Mouse (Mus musculus) lung, embryonic 16.5 days (tissue): Measurements from ENCODE around the gene Mill2. TPM values are rescaled to one million over a fixed set of nuclear protein-coding genes. Genes with fewer than 3 reads are reported as not detected.

Source experiments
- ATAC-seq: fragments of 200-750 bp; cut with Nextera tagmentation; 2 replicates; pipeline ENCODE4 v1.8.0; 2017; ENCODE audit warnings: low read depth, mild to moderate bottlenecking, moderate library complexity
- H3K27ac ChIP-seq: fragments of 300-500 bp; sonication (generic); 2 replicates; pipeline ENCODE4 v1.5.1; 2014; ENCODE audit warnings: mild to moderate bottlenecking, control low read depth, low read length
- H3K27me3 ChIP-seq: fragments of 300-500 bp; sonication (generic); 2 replicates; pipeline ENCODE4 v1.6.1; 2014; ENCODE audit warnings: low read depth, low read length, mixed read lengths; ENCODE audit not compliant: control insufficient read depth, insufficient read depth
- H3K36me3 ChIP-seq: fragments of 300-500 bp; sonication (generic); 2 replicates; pipeline ENCODE4 v1.6.1; 2014; ENCODE audit warnings: low read length; ENCODE audit not compliant: control insufficient read depth, insufficient read depth
- H3K4me1 ChIP-seq: fragments of 300-500 bp; sonication (generic); replicated peaks from 2 replicates; pipeline ENCODE4 v1.6.1; 2014; ENCODE audit warnings: low read length, mixed read lengths; ENCODE audit not compliant: control insufficient read depth, insufficient read depth
- H3K4me2 ChIP-seq: fragments of 300-500 bp; sonication (generic); 2 replicates; pipeline ENCODE4 v1.6.1; 2014; ENCODE audit warnings: low read depth, low read length, control low read depth
- H3K4me3 ChIP-seq: fragments of 300-500 bp; sonication (generic); 2 replicates; pipeline ENCODE4 v1.5.1; 2014; ENCODE audit warnings: mild to moderate bottlenecking, low read length, control low read depth
- H3K9ac ChIP-seq: fragments of 300-500 bp; sonication (generic); 2 replicates; pipeline ENCODE4 v1.6.1; 2014; ENCODE audit warnings: low read length, control low read depth
- H3K9me3 ChIP-seq: fragments of 300-500 bp; sonication (generic); 2 replicates; pipeline ENCODE4 v1.6.1; 2016; ENCODE audit warnings: low read length; ENCODE audit not compliant: control insufficient read depth
- WGBS: fragments of 180-500 bp; shearing (Covaris S2); extraction: QIAGEN DNeasy Blood & Tissue Kit; methylation state at CpG from one replicate; pipeline ENCODE4 v1.1.7; 2014; 5-methylcytosine and 5-hydroxymethylcytosine counted together
- polyA plus RNA-seq: library from polyadenylated mRNA; unstranded; fragments of >200 nt; fragmentation: Nextera tagmentation; extraction: Ambion mirVana; gene quantifications from 2 replicates; pipeline ENCODE4 v1.2.1, GENCODE M21; 2015

The Mill2 gene
- polyA plus RNA-seq, 1 experiment from 2014 or later: 2.3 TPM

GRCm38 (mm10) chr7:18890848-18891247 lies 51.1 kb downstream of the Mill2 start:
- H3K9ac ChIP-seq: no peak overlapping the region
- ATAC-seq: no peak
- no peak overlapping the region for H3K4me2 ChIP-seq
- H3K36me3 ChIP-seq: no peaks in the 10 kb centered on the region
- 88% methylated on average over 8 of the region's 8 CpGs for WGBS
- no peaks in the 10 kb centered on the region for H3K9me3 ChIP-seq
- H3K27ac ChIP-seq: no peak overlapping the region
- no peak overlapping the region for H3K4me3 ChIP-seq
- peaks cover 6% of the 10 kb centered on the region for H3K27me3 ChIP-seq
- H3K4me1 ChIP-seq: peaks cover 9% of the 10 kb centered on the region; the same call in 1 of the 2 replicates

GRCm38 (mm10) chr7:18891872-18892599 lies 52.3 kb downstream of the Mill2 start:
- Histone ChIP-seq H3K4me3 (peak overlapping the region; percentile 44), H3K27me3 (peaks cover 6% of the 10 kb centered on the region), H3K9ac (peak overlapping the region; percentile 50), H3K4me2 (peak overlapping the region; percentile 69), H3K36me3 (no peaks in the 10 kb centered on the region), H3K27ac (no peak overlapping the region), H3K4me1 (peaks cover 9% of the 10 kb centered on the region; the same call in 1 of the 2 replicates), H3K9me3 (no peaks in the 10 kb centered on the region)
- peak; percentile 69 for ATAC-seq
- WGBS: 17% methylated on average over 33 of the region's 33 CpGs

DNA sequence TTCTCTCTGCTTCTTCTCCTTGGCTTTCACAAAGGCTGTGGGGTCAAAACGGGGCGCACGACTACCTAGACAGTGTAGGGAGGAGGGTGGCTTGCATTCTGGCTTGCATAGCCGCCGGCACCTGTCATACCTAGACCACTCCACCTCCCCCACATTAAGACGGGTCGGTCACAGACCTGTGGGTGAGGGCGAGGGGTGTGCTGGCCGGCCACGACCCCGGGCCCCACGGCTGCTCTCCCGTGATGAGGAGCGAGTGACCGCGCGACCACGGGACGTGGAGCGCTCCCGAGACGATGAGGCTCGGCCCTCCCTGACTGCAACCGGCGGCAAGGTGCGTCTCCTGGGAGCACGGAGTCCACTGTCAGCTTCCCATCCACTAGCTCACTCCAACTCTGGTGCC lies 53.2 kb downstream of the Mill2 start:
- peak; percentile 26; the same call in 1 of the 2 replicates for ATAC-seq
- no peak overlapping the region for H3K9ac ChIP-seq

DNA sequence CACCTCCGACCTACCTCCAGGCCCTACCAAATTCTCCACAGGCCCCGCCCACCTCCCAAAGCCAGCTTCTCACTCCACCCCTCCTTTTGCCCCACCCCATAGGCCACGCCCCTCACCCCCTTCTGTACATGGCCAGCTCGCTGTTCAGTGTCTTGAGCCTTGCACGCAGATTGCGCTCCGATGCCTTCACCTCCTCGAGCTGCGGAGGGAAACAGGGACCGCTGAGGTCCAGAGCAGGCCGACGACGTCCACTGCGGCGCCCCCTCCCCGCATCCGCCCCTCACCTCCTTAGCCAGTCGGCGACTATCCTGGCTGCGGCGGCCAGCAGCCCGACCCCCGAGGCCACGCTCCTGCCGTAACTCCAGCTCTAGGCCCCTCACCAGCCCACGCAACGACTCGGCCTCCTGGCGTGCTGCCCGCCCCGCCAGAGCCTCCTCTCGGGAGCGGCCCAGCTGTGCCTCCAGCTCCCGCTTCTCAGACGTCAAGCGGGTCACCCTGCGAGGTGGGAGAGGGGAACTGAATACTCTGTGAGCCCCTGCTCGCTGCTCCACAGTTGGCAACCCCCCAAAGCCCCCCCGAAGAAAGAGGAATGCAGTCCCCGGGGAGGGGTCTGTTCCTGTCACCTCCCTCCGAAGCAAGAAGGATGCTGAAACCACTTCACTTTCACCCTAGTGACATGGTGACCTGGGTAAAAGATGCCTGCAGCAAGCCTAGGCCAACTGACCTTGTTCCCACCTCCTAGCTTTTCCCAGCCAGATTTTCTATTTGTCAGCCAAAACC lies 54.1 kb downstream of the Mill2 start:
- peak overlapping the region; percentile 48 for H3K4me3 ChIP-seq
- peak overlapping the region; percentile 69 for H3K9ac ChIP-seq
- peaks cover 9% of the 10 kb centered on the region; the same call in 1 of the 2 replicates for H3K4me1 ChIP-seq
- WGBS: under 1% methylated on average over 40 of the region's 41 CpGs
- H3K27ac ChIP-seq: no peak overlapping the region
- no peaks in the 10 kb centered on the region for H3K9me3 ChIP-seq
- H3K27me3 ChIP-seq: peaks cover 6% of the 10 kb centered on the region
- ATAC-seq: peak; percentile 66
- H3K36me3 ChIP-seq: no peaks in the 10 kb centered on the region
- peak overlapping the region; percentile 92 for H3K4me2 ChIP-seq

More for the DNA sequence above, 53.2 kb downstream of the Mill2 start:
- H3K27me3 ChIP-seq: peaks cover 6% of the 10 kb centered on the region
- peaks cover 9% of the 10 kb centered on the region; the same call in 1 of the 2 replicates for H3K4me1 ChIP-seq
- 32% methylated on average over 26 of the region's 27 CpGs for WGBS
- peak overlapping the region; percentile 69; the same call in 1 of the 2 replicates for H3K4me2 ChIP-seq
- H3K4me3 ChIP-seq: no peak overlapping the region
- no peaks in the 10 kb centered on the region for H3K9me3 ChIP-seq
- H3K27ac ChIP-seq: no peak overlapping the region
- no peaks in the 10 kb centered on the region for H3K36me3 ChIP-seq

DNA sequence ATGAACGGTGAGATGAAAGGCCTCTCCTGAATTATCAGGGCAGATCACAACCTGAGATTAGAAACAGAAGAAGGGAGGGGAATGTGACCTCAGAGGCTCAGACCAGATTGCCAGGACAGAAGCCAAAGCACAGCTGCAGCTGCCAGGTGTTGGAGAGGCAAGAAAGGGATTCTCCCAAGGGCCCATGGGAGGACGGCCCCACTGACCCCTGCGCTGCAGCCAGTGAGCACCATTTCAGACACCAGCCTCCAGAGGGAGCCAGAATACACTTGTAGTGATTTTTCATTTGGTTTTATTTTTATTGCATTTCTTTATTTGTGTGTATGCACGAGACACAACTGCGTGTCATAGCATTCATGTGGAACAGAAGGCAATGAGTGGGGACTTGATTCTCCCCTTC lies 56.8 kb downstream of the Mill2 start:
- WGBS: 42% methylated on average over 5 of the region's 5 CpGs
- H3K9ac ChIP-seq: no peak overlapping the region

DNA sequence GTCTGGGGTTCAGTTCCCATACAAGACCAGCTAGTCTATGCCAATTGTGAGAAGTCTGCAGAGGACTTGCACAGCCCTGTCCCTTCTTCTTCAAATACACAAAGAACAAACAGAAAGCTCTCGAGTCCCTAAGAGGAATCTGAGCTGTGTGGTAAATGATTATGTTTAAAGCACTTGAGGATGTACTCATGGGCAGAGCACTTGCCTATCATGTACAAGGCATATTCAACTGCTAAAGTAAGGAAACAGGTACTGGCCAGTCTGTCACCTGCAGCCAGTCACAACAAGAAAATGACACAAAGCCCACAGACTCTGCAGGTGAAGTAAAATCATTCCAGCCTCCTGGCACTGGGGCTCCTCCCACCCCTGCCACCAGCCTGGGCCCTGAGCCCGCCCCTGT lies 60.7 kb downstream of the Mill2 start:
- H3K36me3 ChIP-seq: no peaks in the 10 kb centered on the region; the same call in 1 of the 2 replicates
- H3K27me3 ChIP-seq: no peaks in the 10 kb centered on the region
- 0 out of 2 replicates have a peak, but pooled peaks cover 5% of the 10 kb centered on the region for H3K4me1 ChIP-seq
- 0 out of 2 replicates have a peak overlapping the region, but pooled peaks have one; percentile 22 for H3K27ac ChIP-seq
- H3K4me3 ChIP-seq: no peak overlapping the region
- H3K9me3 ChIP-seq: no peaks in the 10 kb centered on the region
- no peak overlapping the region for H3K4me2 ChIP-seq
- ATAC-seq: peak; percentile 50
- no peak overlapping the region for H3K9ac ChIP-seq
- WGBS: 60% methylated on average over 2 of the region's 2 CpGs

More for the DNA sequence above, 56.8 kb downstream of the Mill2 start:
- no peak for ATAC-seq
- H3K4me2 ChIP-seq: no peak overlapping the region
- no peak overlapping the region for H3K4me3 ChIP-seq
- no peak overlapping the region for H3K27ac ChIP-seq
- no peaks in the 10 kb centered on the region for H3K36me3 ChIP-seq
- H3K27me3 ChIP-seq: peaks cover 6% of the 10 kb centered on the region
- H3K4me1 ChIP-seq: peaks cover 14% of the 10 kb centered on the region; the same call in 1 of the 2 replicates
- H3K9me3 ChIP-seq: no peaks in the 10 kb centered on the region

DNA sequence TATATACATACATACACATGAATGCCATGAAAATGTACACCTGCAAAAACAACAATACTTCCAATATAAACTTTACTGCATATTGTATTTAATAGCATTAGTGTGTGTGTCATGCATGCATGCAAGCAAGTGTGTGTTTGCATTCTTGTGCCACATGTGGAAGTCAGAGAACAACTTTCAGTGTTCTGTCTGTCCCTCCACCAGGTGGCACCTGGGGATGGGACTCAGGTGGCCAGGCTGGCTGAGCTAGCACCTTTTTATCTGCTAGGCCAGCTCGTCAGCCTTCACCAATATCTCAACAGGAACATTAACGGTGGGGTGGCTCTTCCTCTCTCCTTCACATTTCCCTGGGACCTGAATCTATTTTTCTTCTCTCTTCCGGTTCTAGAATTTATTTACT lies 62.7 kb downstream of the Mill2 start:
- Histone ChIP-seq H3K9ac (no peak overlapping the region), H3K27me3 (no peaks in the 10 kb centered on the region), H3K4me3 (no peak overlapping the region), H3K9me3 (no peaks in the 10 kb centered on the region), H3K4me1 (0 out of 2 replicates have a peak, but pooled peaks cover 5% of the 10 kb centered on the region), H3K4me2 (no peak overlapping the region), H3K36me3 (no peaks in the 10 kb centered on the region; the same call in 1 of the 2 replicates), H3K27ac (no peak overlapping the region)
- no peak for ATAC-seq
- 71% methylated on average over 3 of the region's 3 CpGs for WGBS

DNA sequence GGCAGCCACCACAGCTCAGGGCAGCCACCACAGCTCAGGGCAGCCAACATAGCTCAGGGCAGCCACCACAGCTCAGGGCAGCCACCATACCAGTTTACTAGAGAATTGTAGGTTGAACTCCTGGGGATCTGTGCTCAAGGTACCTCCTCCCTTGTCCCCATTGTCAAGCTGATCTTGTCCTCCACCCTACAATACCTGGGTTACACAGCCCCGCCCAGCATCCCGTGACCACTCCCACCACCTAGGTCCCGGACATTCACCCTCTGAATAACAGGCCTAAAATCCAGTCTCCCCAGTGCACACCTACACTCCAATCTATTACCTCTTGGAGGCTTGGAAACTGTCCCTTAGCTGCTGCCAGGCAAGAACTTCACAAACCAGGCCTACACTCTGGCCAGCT lies 65.2 kb downstream of the Mill2 start:
- Histone ChIP-seq H3K4me1 (peaks cover 17% of the 10 kb centered on the region), H3K9me3 (no peaks in the 10 kb centered on the region), H3K36me3 (no peaks in the 10 kb centered on the region; the same call in 1 of the 2 replicates), H3K27me3 (no peaks in the 10 kb centered on the region), H3K9ac (no peak overlapping the region), H3K4me2 (no peak overlapping the region), H3K4me3 (no peak overlapping the region), H3K27ac (no peak overlapping the region)
- no peak for ATAC-seq
- 73% methylated on average over 3 of the region's 3 CpGs for WGBS

- peak overlapping the region; percentile 74 for H3K4me3 ChIP-seq
- H3K36me3 ChIP-seq: no peaks in the 10 kb centered on the region
- peak overlapping the region; percentile 58 for H3K4me2 ChIP-seq
- peaks cover 16% of the 10 kb centered on the region for H3K4me1 ChIP-seq
- peak overlapping the region; percentile 10; the same call in 1 of the 2 replicates for H3K27ac ChIP-seq
- no peaks in the 10 kb centered on the region for H3K27me3 ChIP-seq
- peak; percentile 8 for ATAC-seq
- 3% methylated on average over 17 of the region's 17 CpGs for WGBS
- H3K9me3 ChIP-seq: no peaks in the 10 kb centered on the region
- H3K9ac ChIP-seq: peak overlapping the region; percentile 74
Observed at GRCm38 (mm10) chr7:18909797-18910196, 70.0 kb downstream of the Mill2 start.
